Mouse (Mus musculus) limb, embryonic 12.5 days (tissue): Measurements from ENCODE around the gene Klhl23. TPM values are rescaled to one million over a fixed set of nuclear protein-coding genes. Genes with fewer than 3 reads are reported as not detected.
A peak's percentile ranks its signal among the peaks of the same experiment; 100 is the strongest.
"Not testable (repeated sequence)": the region's sequence is repeated elsewhere in the genome, so short reads cannot be mapped to it uniquely, and the experiment has no call there.

Source experiments
- ATAC-seq: fragments of 200-750 bp; cut with Nextera tagmentation; 2 replicates; pipeline ENCODE4 v1.8.0; 2017; ENCODE audit warnings: low read depth, moderate TSS enrichment; ENCODE audit not compliant: insufficient number of reproducible peaks, insufficient read depth, low FRiP score, low TSS enrichment
- H3K27ac ChIP-seq: fragments of 300-500 bp; sonication (generic); 2 replicates; pipeline ENCODE4 v1.5.1; 2016; ENCODE audit warnings: mild to moderate bottlenecking, moderate library complexity
- H3K27me3 ChIP-seq: fragments of 300-500 bp; sonication (generic); 2 replicates; pipeline ENCODE4 v1.6.1; 2016; ENCODE audit warnings: mild to moderate bottlenecking, moderate library complexity
- H3K36me3 ChIP-seq: fragments of 300-500 bp; sonication (generic); 2 replicates; pipeline ENCODE4 v1.6.1; 2016; ENCODE audit warnings: mild to moderate bottlenecking, moderate library complexity
- H3K4me1 ChIP-seq: fragments of 300-500 bp; sonication (generic); replicated peaks from 2 replicates; pipeline ENCODE4 v1.6.1; 2016
- H3K4me2 ChIP-seq: fragments of 300-500 bp; sonication (generic); 2 replicates; pipeline ENCODE4 v1.6.1; 2016; ENCODE audit warnings: mild to moderate bottlenecking, moderate library complexity
- H3K4me3 ChIP-seq: fragments of 300-500 bp; sonication (generic); replicated peaks from 2 replicates; pipeline ENCODE4 v1.5.1; 2016; ENCODE audit warnings: mild to moderate bottlenecking
- H3K9ac ChIP-seq: fragments of 300-500 bp; sonication (generic); replicated peaks from 2 replicates; pipeline ENCODE4 v1.6.1; 2016; ENCODE audit warnings: mild to moderate bottlenecking, moderate library complexity
- H3K9me3 ChIP-seq: fragments of 300-500 bp; sonication (generic); 2 replicates; pipeline ENCODE4 v1.6.1; 2016; ENCODE audit warnings: mild to moderate bottlenecking, moderate library complexity
- WGBS: fragments of 180-500 bp; shearing (Covaris S2); methylation state at CpG from one replicate; pipeline ENCODE4 v1.1.7; 2016; 5-methylcytosine and 5-hydroxymethylcytosine counted together
- polyA plus RNA-seq: library from polyadenylated mRNA; unstranded; fragments of >200 nt; fragmentation: Nextera tagmentation; extraction: Ambion mirVana; gene quantifications from 2 replicates; pipeline ENCODE4 v1.2.1, GENCODE M21; 2016

Gene Klhl23
- polyA plus RNA-seq, 1 experiment from 2014 or later: 35.6 TPM

GRCm38 (mm10) chr2:69810169-69810568, 11.6 kb upstream of the Klhl23 start:
- no peaks in the 10 kb centered on the region for H3K27me3 ChIP-seq
- no peak overlapping the region for H3K4me3 ChIP-seq
- ATAC-seq: no peak
- H3K4me1 ChIP-seq: no peaks in the 10 kb centered on the region
- no peak overlapping the region for H3K27ac ChIP-seq
- no peak overlapping the region for H3K4me2 ChIP-seq
- WGBS: 71% methylated on average over 15 of the region's 15 CpGs
- H3K9ac ChIP-seq: no peak overlapping the region
- no peaks in the 10 kb centered on the region for H3K36me3 ChIP-seq
- H3K9me3 ChIP-seq: no peaks in the 10 kb centered on the region

GRCm38 (mm10) chr2:69811349-69811748, 10.4 kb upstream of the Klhl23 start:
- not testable (repeated sequence) for ATAC-seq, H3K27me3 ChIP-seq, H3K4me1 ChIP-seq, H3K36me3 ChIP-seq, H3K4me2 ChIP-seq, H3K9me3 ChIP-seq, H3K27ac ChIP-seq, H3K4me3 ChIP-seq, H3K9ac ChIP-seq
- 80% methylated on average over 7 of the region's 7 CpGs for WGBS

DNA sequence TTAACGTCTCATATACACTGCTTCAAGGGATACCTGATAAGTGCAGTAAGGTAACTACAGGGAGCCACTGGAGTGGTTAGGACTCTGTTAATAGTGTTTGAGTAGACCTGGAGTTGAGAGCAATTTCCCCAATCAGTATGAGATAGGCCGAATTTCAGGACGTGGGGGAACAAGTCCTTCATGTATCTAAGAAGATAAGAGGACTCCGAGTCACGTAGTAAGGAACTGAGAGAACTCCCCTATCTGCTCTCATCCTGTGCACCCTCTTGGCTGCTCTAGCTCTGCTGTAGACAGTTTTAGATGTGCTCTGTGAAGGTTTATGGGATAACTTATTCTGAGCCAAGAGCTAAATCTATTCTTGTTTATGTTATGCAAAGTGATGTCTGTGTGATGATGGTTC, 5.2 kb upstream of the Klhl23 start:
- no peak for ATAC-seq
- 82% methylated on average over 5 of the region's 5 CpGs for WGBS
- H3K27ac ChIP-seq: no peak overlapping the region
- H3K4me2 ChIP-seq: no peak overlapping the region
- no peak overlapping the region for H3K9ac ChIP-seq
- H3K4me1 ChIP-seq: peaks cover 2% of the 10 kb centered on the region
- H3K9me3 ChIP-seq: no peaks in the 10 kb centered on the region
- H3K4me3 ChIP-seq: no peak overlapping the region
- no peaks in the 10 kb centered on the region for H3K27me3 ChIP-seq
- no peaks in the 10 kb centered on the region for H3K36me3 ChIP-seq

DNA sequence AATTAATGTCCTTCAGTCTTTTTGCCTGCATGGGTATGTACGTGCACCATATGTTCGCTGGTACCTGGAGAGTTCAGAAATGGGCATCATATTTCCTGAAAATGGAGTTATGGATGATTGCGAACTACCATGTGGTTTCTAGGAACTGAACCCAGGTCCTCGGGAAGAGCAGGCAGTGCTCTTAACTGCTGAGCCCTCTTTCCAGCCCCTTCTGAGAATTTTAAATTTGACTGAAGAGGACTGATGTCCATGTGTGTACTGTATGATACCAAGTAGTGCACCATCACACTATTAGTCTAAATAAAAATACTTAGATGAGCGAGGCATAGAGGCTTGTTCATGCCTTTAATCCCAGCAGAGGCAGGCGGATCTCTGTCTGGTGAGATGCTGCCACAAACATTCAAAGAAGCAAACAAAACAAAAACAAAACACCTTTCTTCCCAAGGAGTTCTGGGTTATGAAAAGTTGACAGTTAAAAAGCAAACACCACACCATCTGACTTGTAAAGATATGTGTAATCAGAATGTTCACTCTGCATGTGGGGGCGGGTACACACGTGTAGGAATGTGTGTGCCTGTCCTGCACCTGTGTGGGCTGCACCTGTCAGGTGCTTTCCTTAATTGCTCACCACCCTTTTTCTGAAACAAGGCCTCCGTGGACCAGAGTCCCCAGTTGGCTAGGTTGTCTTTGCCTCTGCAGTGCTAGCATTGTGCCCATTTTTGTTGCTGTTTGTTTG, 3.2 kb upstream of the Klhl23 start:
- no peaks in the 10 kb centered on the region for H3K9me3 ChIP-seq
- WGBS: 77% methylated on average over 9 of the region's 9 CpGs
- H3K9ac ChIP-seq: no peak overlapping the region
- no peak overlapping the region for H3K4me2 ChIP-seq
- H3K4me3 ChIP-seq: no peak overlapping the region
- ATAC-seq: no peak
- H3K27ac ChIP-seq: no peak overlapping the region
- H3K27me3 ChIP-seq: no peaks in the 10 kb centered on the region
- no peaks in the 10 kb centered on the region for H3K36me3 ChIP-seq
- H3K4me1 ChIP-seq: peaks cover 5% of the 10 kb centered on the region

DNA sequence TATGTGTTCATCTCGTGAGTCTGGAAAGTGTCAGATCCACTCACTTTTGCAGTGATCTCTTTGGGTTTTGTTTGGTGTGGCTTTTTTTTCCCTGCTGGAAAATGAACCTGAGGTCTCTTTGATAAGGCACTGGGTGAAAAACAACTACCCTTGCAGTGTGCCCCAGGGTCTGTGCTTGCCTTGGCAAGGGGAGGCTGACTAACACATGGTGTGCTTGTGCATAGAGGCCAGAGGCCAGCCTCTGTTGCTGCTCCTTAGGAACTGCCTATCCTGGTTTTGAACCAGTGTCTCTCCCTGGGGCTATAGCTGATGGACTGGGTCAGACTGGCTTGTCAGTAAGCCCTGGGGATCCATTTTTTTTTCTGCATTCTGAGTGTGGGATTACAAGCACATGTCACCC, 1.5 kb upstream of the Klhl23 start:
- WGBS: 75% methylated on average over 1 of the region's 1 CpGs
- Histone ChIP-seq H3K4me3 (no peak overlapping the region), H3K27me3 (no peaks in the 10 kb centered on the region), H3K27ac (no peak overlapping the region), H3K9ac (no peak overlapping the region), H3K36me3 (peaks cover 5% of the 10 kb centered on the region; the same call in 1 of the 2 replicates), H3K9me3 (no peaks in the 10 kb centered on the region), H3K4me1 (peaks cover 10% of the 10 kb centered on the region), H3K4me2 (no peak overlapping the region)
- no peak for ATAC-seq

DNA sequence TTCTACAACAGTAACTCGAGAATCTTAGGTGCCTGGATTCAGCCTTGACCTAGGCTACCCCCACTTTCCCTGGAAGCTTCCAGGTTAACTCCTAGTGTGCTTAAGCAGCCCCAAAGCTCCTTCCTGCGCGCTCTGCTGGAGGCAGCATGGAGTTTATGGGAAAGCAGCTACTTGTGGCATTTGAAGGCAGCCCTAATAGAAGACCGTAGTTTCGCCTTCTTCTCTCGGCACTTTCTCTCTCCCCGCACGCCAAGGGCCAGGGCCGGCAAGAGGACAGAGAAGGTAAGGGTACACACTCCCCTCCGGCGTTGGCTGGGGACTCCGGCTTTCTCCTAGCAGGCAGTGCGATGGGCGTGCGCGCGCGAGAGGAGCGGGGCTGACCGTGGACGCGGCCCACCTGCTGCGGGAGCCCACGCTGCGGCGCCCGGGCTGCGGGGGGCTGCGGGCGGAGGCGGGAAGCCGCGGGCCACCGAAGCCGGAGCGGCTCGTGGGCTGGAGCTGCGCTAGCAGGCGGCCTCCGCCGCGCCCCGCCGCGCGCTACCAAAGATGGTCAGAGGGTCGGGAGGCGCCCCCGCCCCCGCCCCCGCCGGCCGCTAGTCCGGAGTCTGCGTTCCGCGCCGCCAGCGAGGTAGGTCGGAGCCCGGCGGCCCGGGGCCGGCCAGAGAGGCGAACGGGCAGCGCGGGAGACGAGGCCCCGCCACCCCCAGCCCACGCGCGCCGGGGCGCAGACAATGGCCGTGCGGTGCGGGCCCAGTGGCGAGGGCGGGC, 801 bp downstream of the Klhl23 start:
- peak overlapping the region; percentile 90 for H3K4me3 ChIP-seq
- H3K9ac ChIP-seq: peak overlapping the region; percentile 98
- peaks cover 10% of the 10 kb centered on the region for H3K4me1 ChIP-seq
- H3K27me3 ChIP-seq: no peaks in the 10 kb centered on the region
- WGBS: under 1% methylated on average over 76 of the region's 80 CpGs
- ATAC-seq: peak; percentile 56
- no peaks in the 10 kb centered on the region for H3K9me3 ChIP-seq
- H3K4me2 ChIP-seq: peak overlapping the region; percentile 71
- peaks cover 18% of the 10 kb centered on the region; the same call in 1 of the 2 replicates for H3K36me3 ChIP-seq
- peak overlapping the region; percentile 98 for H3K27ac ChIP-seq

- Histone ChIP-seq H3K4me2 (peak overlapping the region; percentile 71), H3K27me3 (no peaks in the 10 kb centered on the region), H3K27ac (peak overlapping the region; percentile 98), H3K36me3 (peaks cover 22% of the 10 kb centered on the region; the same call in 1 of the 2 replicates), H3K4me3 (peak overlapping the region; percentile 90), H3K9ac (peak overlapping the region; percentile 98), H3K4me1 (peaks cover 10% of the 10 kb centered on the region), H3K9me3 (no peaks in the 10 kb centered on the region)
- ATAC-seq: peak; percentile 64
- 2% methylated on average over 45 of the region's 45 CpGs for WGBS
Observed at GRCm38 (mm10) chr2:69823129-69823677, 1.5 kb downstream of the Klhl23 start.

DNA sequence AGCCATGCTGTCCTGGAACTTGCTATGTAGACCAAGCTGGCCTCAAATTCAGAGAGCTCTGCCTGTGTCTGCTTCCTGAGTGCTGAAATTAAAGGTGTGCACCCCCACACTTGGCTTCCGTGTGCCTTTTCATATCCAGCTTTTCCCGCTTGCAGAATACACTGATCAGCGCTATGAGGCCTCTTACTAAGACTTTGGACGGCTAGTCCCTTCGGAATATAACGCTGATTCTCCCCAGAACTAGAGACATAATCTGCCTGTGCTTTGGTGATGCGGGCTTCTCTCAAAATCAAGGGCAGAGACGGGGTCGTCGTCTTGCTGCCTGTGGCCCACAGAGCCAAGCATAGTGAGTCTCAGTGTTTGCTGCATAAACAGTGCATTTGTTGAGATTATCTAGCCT, 4.2 kb downstream of the Klhl23 start:
- no peak overlapping the region for H3K4me3 ChIP-seq
- H3K36me3 ChIP-seq: peaks cover 47% of the 10 kb centered on the region
- no peaks in the 10 kb centered on the region for H3K9me3 ChIP-seq
- peaks cover 10% of the 10 kb centered on the region for H3K4me1 ChIP-seq
- ATAC-seq: no peak
- no peak overlapping the region for H3K9ac ChIP-seq
- no peaks in the 10 kb centered on the region for H3K27me3 ChIP-seq
- H3K27ac ChIP-seq: no peak overlapping the region
- no peak overlapping the region for H3K4me2 ChIP-seq
- 84% methylated on average over 10 of the region's 10 CpGs for WGBS

DNA sequence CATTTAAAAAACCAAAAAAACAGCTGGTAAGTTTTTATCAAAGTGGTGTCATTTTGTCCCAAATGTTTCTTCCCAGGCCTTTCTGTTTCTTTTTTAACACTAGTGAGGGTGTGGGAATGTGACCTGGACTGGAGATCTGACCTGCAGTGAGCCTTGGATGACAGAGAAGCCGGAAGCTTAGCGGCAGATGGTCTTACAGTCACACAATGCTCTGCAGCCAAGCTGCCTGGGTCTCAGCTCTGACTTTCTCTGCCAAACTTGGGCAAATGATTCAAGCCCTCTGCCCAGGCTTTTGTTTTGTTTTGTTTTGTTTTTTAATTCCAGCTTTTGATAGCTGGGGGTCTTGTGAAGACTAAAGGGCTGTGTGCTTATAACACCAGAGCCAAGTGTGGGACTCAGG, 4.6 kb downstream of the Klhl23 start:
- 94% methylated on average over 2 of the region's 2 CpGs for WGBS
- peaks cover 52% of the 10 kb centered on the region for H3K36me3 ChIP-seq
- H3K9me3 ChIP-seq: no peaks in the 10 kb centered on the region
- no peak for ATAC-seq
- H3K9ac ChIP-seq: no peak overlapping the region
- no peak overlapping the region; the same call in 1 of the 2 replicates for H3K27ac ChIP-seq
- H3K4me3 ChIP-seq: no peak overlapping the region
- H3K27me3 ChIP-seq: no peaks in the 10 kb centered on the region
- H3K4me1 ChIP-seq: peaks cover 10% of the 10 kb centered on the region
- H3K4me2 ChIP-seq: no peak overlapping the region

DNA sequence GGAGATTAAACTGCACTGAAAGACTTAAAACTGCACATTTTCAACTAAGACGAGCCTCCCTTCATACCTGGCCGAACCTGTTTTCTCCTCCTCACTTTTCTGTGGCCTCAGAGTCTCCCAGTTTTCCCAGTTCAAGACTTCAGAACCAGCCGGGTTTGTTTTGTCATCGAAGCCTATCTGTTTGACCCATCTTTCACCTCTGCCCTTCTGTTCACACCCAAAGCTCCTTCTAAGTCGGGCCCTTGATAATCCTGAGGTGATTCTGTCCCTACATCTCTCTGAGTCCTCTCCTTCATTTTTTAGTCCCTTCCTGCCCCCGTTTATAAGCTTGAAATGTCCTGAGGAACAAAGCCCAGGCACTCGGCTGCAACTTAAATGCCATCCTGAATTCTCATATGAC, 6.3 kb downstream of the Klhl23 start:
- Histone ChIP-seq H3K27me3 (no peaks in the 10 kb centered on the region), H3K4me3 (no peak overlapping the region), H3K4me1 (peaks cover 6% of the 10 kb centered on the region; the same call in 1 of the 2 replicates), H3K4me2 (no peak overlapping the region), H3K9ac (no peak overlapping the region), H3K9me3 (no peaks in the 10 kb centered on the region), H3K36me3 (peaks cover 62% of the 10 kb centered on the region), H3K27ac (no peak overlapping the region)
- no peak for ATAC-seq
- WGBS: 31% methylated on average over 7 of the region's 7 CpGs

DNA sequence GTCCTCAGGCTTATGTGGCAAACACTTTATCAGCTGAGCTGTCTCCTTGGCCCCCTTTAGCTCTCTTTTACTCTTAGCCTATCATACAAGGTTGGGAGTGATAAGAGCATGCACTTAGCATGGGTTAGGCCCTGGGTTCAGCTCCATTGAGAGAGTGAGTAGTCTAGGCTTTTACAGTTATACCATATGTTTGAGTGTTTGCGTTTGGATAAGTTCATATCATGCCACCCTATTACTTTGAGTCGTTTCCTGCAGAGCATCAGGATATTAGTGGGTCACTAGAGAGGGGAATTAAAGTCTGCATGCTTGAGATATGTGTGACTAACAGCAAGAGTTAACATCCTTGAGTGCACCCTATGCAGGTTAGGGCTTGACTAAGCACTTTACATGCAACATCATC, 7.9 kb downstream of the Klhl23 start:
- no peak for ATAC-seq
- Histone ChIP-seq H3K9me3 (no peaks in the 10 kb centered on the region), H3K9ac (no peak overlapping the region), H3K36me3 (peaks cover 74% of the 10 kb centered on the region), H3K4me3 (no peak overlapping the region), H3K27ac (no peak overlapping the region), H3K4me2 (no peak overlapping the region), H3K27me3 (no peaks in the 10 kb centered on the region), H3K4me1 (no peaks in the 10 kb centered on the region)
- WGBS: 78% methylated on average over 2 of the region's 2 CpGs
